Mouse (Mus musculus): Measurements from ENCODE around the gene Wdfy4.

The Wdfy4 gene

GRCm38 (mm10) chr14:33072351-33072750 lies 113.0 kb downstream of the Wdfy4 start:
- TF ChIP-seq GATA4 (IDR thresholded peaks at IDR 0.05; ENCODE audit: insufficient replicate concordance, low read length): no peak

GRCm38 (mm10) chr14:33067676-33068075 lies 117.6 kb downstream of the Wdfy4 start:
- no peak for TF ChIP-seq GATA4 (IDR thresholded peaks at IDR 0.05; ENCODE audit: insufficient replicate concordance, low read length)

- TF ChIP-seq GATA4 (IDR thresholded peaks at IDR 0.05; ENCODE audit: insufficient replicate concordance, low read length): no peak
These were observed 122.3 kb downstream of the Wdfy4 start for GRCm38 (mm10) chr14:33062996-33063395.

- TF ChIP-seq GATA4 (IDR thresholded peaks at IDR 0.05; ENCODE audit: insufficient replicate concordance, low read length): no peak
These were observed 126.2 kb downstream of the Wdfy4 start for GRCm38 (mm10) chr14:33058881-33059660.

GRCm38 (mm10) chr14:33053441-33053840 lies 131.9 kb downstream of the Wdfy4 start:
- no peak for TF ChIP-seq GATA4 (IDR thresholded peaks at IDR 0.05; ENCODE audit: insufficient replicate concordance, low read length)

- TF ChIP-seq GATA4 (IDR thresholded peaks at IDR 0.05; ENCODE audit: insufficient replicate concordance, low read length): no peak
These were observed 140.1 kb downstream of the Wdfy4 start for GRCm38 (mm10) chr14:33045217-33045616.

GRCm38 (mm10) chr14:33036811-33037210 lies 148.5 kb downstream of the Wdfy4 start:
- TF ChIP-seq GATA4 (IDR thresholded peaks at IDR 0.05; ENCODE audit: insufficient replicate concordance, low read length): no peak

- TF ChIP-seq GATA4 (IDR thresholded peaks at IDR 0.05; ENCODE audit: insufficient replicate concordance, low read length): no peak
These were observed 149.9 kb downstream of the Wdfy4 start for GRCm38 (mm10) chr14:33035386-33035785.

- TF ChIP-seq GATA4 (IDR thresholded peaks at IDR 0.05; ENCODE audit: insufficient replicate concordance, low read length): no peak
These were observed 151.9 kb downstream of the Wdfy4 start for GRCm38 (mm10) chr14:33033424-33033823.

GRCm38 (mm10) chr14:33030849-33031248 lies 154.5 kb downstream of the Wdfy4 start:
- no peak for TF ChIP-seq GATA4 (IDR thresholded peaks at IDR 0.05; ENCODE audit: insufficient replicate concordance, low read length)

- TF ChIP-seq GATA4 (IDR thresholded peaks at IDR 0.05; ENCODE audit: insufficient replicate concordance, low read length): no peak
These were observed 165.7 kb downstream of the Wdfy4 start for GRCm38 (mm10) chr14:33019606-33020005.

- TF ChIP-seq GATA4 (IDR thresholded peaks at IDR 0.05; ENCODE audit: insufficient replicate concordance, low read length): no peak
These were observed 166.3 kb downstream of the Wdfy4 start for GRCm38 (mm10) chr14:33019050-33019449.

- no peak for TF ChIP-seq GATA4 (IDR thresholded peaks at IDR 0.05; ENCODE audit: insufficient replicate concordance, low read length)
These were observed 177.7 kb downstream of the Wdfy4 start for GRCm38 (mm10) chr14:33007638-33008037.

- no peak for TF ChIP-seq GATA4 (IDR thresholded peaks at IDR 0.05; ENCODE audit: insufficient replicate concordance, low read length)
These were observed 180.2 kb downstream of the Wdfy4 start for GRCm38 (mm10) chr14:33005114-33005513.

GRCm38 (mm10) chr14:33000112-33000979 lies 185.0 kb downstream of the Wdfy4 start:
- no peak for TF ChIP-seq GATA4 (IDR thresholded peaks at IDR 0.05; ENCODE audit: insufficient replicate concordance, low read length)

- TF ChIP-seq GATA4 (IDR thresholded peaks at IDR 0.05; ENCODE audit: insufficient replicate concordance, low read length): no peak
These were observed 185.8 kb downstream of the Wdfy4 start for GRCm38 (mm10) chr14:32999511-32999910.

Data from liver, adult (tissue).